Mouse (Mus musculus): ENCODE results near the gene Rnf114. TPM values are rescaled to one million over a fixed set of nuclear protein-coding genes. Genes with fewer than 3 reads are reported as not detected.
A peak's percentile ranks its signal among the peaks of the same experiment; 100 is the strongest.

The Rnf114 gene
- polyA plus RNA-seq, 1 experiment from 2014 or later: 119 TPM

DNA sequence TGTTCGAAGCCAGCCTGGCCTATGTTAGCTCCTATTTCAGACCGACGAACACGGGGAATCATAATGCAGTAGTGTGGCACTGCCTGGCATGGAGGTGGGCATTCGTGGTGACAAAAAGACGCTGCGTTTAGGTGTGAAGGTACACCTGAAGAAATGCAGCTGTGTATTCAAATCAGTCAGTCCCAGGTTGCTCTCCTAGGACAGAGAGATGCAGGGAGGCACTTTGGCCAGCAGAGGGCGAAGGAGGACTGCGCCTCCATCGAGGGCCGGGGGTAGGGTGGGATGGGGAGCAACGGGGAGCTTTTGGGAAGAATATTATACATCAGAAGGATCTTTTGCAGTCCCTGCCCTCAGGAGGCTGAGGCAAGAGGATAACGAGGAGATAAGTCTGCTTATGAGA, 39.7 kb downstream of the Rnf114 start:
- TF ChIP-seq CTCF (IDR thresholded peaks at IDR 0.05): peak; percentile 96
- no peak for TF ChIP-seq EP300 (IDR thresholded peaks at IDR 0.05)
- Histone ChIP-seq H3K4me2 (replicated peaks; ENCODE audit: low read depth, low read length) (no peak overlapping the region), H3K4me1 (ENCODE audit: insufficient read depth, low read depth, low read length) (no peaks in the 10 kb centered on the region), H3K9me3 (ENCODE audit: low read length) (no peaks in the 10 kb centered on the region), H3K9ac (replicated peaks; ENCODE audit: low read depth) (no peak overlapping the region), H3K27me3 (replicated peaks; ENCODE audit: insufficient read depth, low read length) (no peaks in the 10 kb centered on the region), H3K27ac (ENCODE audit: low read length) (no peak overlapping the region), H3K4me3 (ENCODE audit: low read depth, low read length) (no peak overlapping the region), H3K36me3 (ENCODE audit: insufficient read depth, low read length) (no peaks in the 10 kb centered on the region)
- 20% methylated on average over 13 of the region's 13 CpGs for WGBS
- DNase-seq (ENCODE audit: low spot score): peak; percentile 51
- no peak for ATAC-seq

DNA sequence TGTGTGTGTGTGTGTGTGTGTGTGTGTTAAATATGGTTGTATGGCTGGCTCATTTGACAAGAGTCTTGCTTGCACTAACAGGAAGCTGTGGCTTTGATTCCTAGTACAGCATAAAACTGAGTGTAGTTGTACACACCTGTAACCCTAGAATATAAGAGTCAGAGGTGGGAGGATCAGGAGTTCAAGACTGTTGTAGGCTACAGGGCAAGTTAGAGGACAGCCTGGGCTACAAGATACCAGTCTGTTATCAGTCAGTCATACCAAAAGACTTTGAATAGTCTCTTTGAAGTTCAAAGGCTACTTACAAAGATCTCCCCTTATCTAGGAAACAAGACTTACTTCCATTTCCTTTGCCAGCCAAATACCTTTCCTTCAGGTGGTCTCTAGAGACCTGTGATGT, 41.4 kb downstream of the Rnf114 start:
- no peak for ATAC-seq
- H3K27ac ChIP-seq (ENCODE audit: low read length): no peak overlapping the region

GRCm38 (mm10) chr2:167536320-167536945, 44.0 kb downstream of the Rnf114 start:
- 46% methylated on average over 10 of the region's 10 CpGs for WGBS
- H3K27me3 ChIP-seq (replicated peaks; ENCODE audit: insufficient read depth, low read length): 0 out of 2 replicates have a peak, but pooled peaks cover 3% of the 10 kb centered on the region
- H3K9me3 ChIP-seq (ENCODE audit: low read length): no peaks in the 10 kb centered on the region
- ATAC-seq (no peak), DNase-seq (ENCODE audit: low spot score) (no peak)
- no peak overlapping the region for H3K4me3 ChIP-seq (ENCODE audit: low read depth, low read length)
- H3K4me2 ChIP-seq (replicated peaks; ENCODE audit: low read depth, low read length): no peak overlapping the region
- H3K27ac ChIP-seq (ENCODE audit: low read length): no peak overlapping the region
- TF ChIP-seq CTCF (IDR thresholded peaks at IDR 0.05) (no peak), EP300 (IDR thresholded peaks at IDR 0.05) (no peak)
- H3K36me3 ChIP-seq (ENCODE audit: insufficient read depth, low read length): no peaks in the 10 kb centered on the region
- H3K9ac ChIP-seq (replicated peaks; ENCODE audit: low read depth): no peak overlapping the region
- peaks cover 11% of the 10 kb centered on the region; the same call in 1 of the 2 replicates for H3K4me1 ChIP-seq (ENCODE audit: insufficient read depth, low read depth, low read length)

More for the DNA sequence above, 41.4 kb downstream of the Rnf114 start:
- TF ChIP-seq EP300 (IDR thresholded peaks at IDR 0.05) (no peak), CTCF (IDR thresholded peaks at IDR 0.05) (no peak)
- peaks cover 3% of the 10 kb centered on the region; the same call in 1 of the 2 replicates for H3K4me1 ChIP-seq (ENCODE audit: insufficient read depth, low read depth, low read length)
- H3K27me3 ChIP-seq (replicated peaks; ENCODE audit: insufficient read depth, low read length): 0 out of 2 replicates have a peak, but pooled peaks cover 3% of the 10 kb centered on the region
- H3K4me3 ChIP-seq (ENCODE audit: low read depth, low read length): no peak overlapping the region
- H3K36me3 ChIP-seq (ENCODE audit: insufficient read depth, low read length): no peaks in the 10 kb centered on the region
- H3K9me3 ChIP-seq (ENCODE audit: low read length): no peaks in the 10 kb centered on the region
- H3K9ac ChIP-seq (replicated peaks; ENCODE audit: low read depth): no peak overlapping the region
- DNase-seq (ENCODE audit: low spot score): no peak
- H3K4me2 ChIP-seq (replicated peaks; ENCODE audit: low read depth, low read length): no peak overlapping the region

DNA sequence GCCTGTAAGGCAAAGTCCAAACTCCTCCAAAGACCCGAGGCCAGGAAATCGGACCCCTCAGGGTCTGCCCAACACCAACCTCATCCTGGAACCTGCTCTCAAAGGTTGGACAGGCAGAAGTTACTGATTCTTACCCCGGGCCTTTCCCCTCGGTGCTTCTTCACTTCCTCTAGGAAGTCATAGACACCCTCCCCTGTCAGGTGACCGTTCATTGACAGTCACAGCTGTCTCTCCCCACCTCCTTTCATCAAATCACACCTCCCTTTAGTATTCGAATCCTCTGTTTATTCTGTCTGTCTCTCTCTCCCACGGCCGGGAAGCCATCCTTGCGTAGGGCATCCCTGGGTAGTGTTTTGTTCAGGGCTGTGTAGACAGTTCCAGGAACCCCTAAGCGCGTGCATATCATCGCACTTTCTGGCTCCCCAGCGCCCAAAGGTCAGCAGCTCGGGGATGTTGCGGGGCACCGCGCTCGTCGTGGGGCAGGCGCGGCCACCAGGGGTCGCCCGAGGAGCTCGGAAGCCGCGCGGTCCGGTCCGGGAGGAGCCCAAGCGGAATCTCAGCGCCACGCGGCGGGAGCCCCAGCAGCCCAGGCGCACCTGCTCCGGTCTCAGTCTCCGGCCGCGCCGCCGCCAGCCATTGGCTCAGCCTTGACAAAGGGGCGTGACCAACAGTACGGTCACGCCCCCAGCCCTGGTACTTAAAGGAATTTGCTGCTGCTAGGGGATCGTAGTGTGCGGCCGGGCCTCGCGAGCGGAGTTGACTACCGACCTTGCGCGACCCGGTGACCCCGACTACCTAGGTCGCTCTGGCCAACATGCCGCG, 45.2 kb downstream of the Rnf114 start, which contains the start of gene Snai1:
Gene Snai1 (plus strand): TSS at position 720 of the 822 bp plus-strand sequence.
- WGBS: under 1% methylated on average over 58 of the region's 58 CpGs
- peaks cover 24% of the 10 kb centered on the region for H3K4me1 ChIP-seq (ENCODE audit: insufficient read depth, low read depth, low read length)
- H3K27me3 ChIP-seq (replicated peaks; ENCODE audit: insufficient read depth, low read length): 0 out of 2 replicates have a peak, but pooled peaks cover 3% of the 10 kb centered on the region
- no peaks in the 10 kb centered on the region for H3K36me3 ChIP-seq (ENCODE audit: insufficient read depth, low read length)
- H3K27ac ChIP-seq (ENCODE audit: low read length): peak within 1 kb of the TSS; percentile 65
- H3K4me3 ChIP-seq (ENCODE audit: low read depth, low read length): peak within 1 kb of the TSS; percentile 51
- ATAC-seq (peak; percentile 99), DNase-seq (ENCODE audit: low spot score) (peak; percentile 99)
- H3K4me2 ChIP-seq (replicated peaks; ENCODE audit: low read depth, low read length): peak within 1 kb of the TSS; percentile 84
- peak within 1 kb of the TSS; percentile 60 for H3K9ac ChIP-seq (replicated peaks; ENCODE audit: low read depth)
- peak; percentile 96 for TF ChIP-seq CTCF (IDR thresholded peaks at IDR 0.05)
- no peak for TF ChIP-seq EP300 (IDR thresholded peaks at IDR 0.05)
- no peaks in the 10 kb centered on the region for H3K9me3 ChIP-seq (ENCODE audit: low read length)

GRCm38 (mm10) chr2:167538671-167539306, 46.3 kb downstream of the Rnf114 start:
- 28% methylated on average over 34 of the region's 34 CpGs for WGBS
- Histone ChIP-seq H3K4me1 (ENCODE audit: insufficient read depth, low read depth, low read length) (peaks cover 34% of the 10 kb centered on the region), H3K27ac (ENCODE audit: low read length) (peak overlapping the region; percentile 65), H3K9ac (replicated peaks; ENCODE audit: low read depth) (peak overlapping the region; percentile 60), H3K27me3 (replicated peaks; ENCODE audit: insufficient read depth, low read length) (0 out of 2 replicates have a peak, but pooled peaks cover 3% of the 10 kb centered on the region), H3K9me3 (ENCODE audit: low read length) (no peaks in the 10 kb centered on the region), H3K4me2 (replicated peaks; ENCODE audit: low read depth, low read length) (peak overlapping the region; percentile 84), H3K4me3 (ENCODE audit: low read depth, low read length) (peak overlapping the region; percentile 51), H3K36me3 (ENCODE audit: insufficient read depth, low read length) (no peaks in the 10 kb centered on the region)
- peak; percentile 22 for DNase-seq (ENCODE audit: low spot score)
- TF ChIP-seq CTCF (IDR thresholded peaks at IDR 0.05) (no peak), EP300 (IDR thresholded peaks at IDR 0.05) (no peak)
- no peak for ATAC-seq

Data from lung, postnatal 0 days (tissue).